Mouse (Mus musculus): Measurements from ENCODE around the gene Phf3.

DNA sequence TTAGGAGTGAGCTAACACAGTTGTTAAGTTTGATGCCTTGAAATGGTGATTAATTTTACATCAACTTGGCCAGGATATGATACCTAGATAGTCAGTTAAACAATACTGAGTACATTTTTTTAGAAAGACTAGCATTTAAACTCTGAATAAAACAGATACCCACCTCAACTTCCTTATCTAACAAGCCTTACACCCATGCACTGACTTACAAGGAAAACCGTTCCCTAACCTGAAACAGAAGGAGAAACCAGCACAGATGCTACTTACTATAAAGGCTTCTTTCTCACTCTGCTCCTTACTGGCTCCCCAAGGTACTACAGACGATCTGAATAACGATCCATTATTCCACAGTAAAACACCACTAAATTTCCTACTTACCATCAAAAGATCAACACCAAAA is 21.2 kb downstream of the Phf3 start:
- TF ChIP-seq POLR2A (IDR thresholded peaks at IDR 0.05; ENCODE audit: insufficient read length, low read depth), result no peak
- TF ChIP-seq MYOD1 (IDR thresholded peaks at IDR 0.05; ENCODE audit: control insufficient read depth in 1 of 3, insufficient read length in 2 of 3, low read depth in 2 of 3), result no peak
- no peak for TF ChIP-seq E2F4 (IDR thresholded peaks at IDR 0.05; ENCODE audit: insufficient read depth)
- TF ChIP-seq MYOG (IDR thresholded peaks at IDR 0.05; ENCODE audit: control insufficient read depth in 1 of 3, insufficient read depth in 1 of 3, insufficient read length in 2 of 3, low read depth in 2 of 3), result no peak
- no peak for TF ChIP-seq MAX (IDR thresholded peaks at IDR 0.05; ENCODE audit: low read depth)
- no peak for TF ChIP-seq REST (IDR thresholded peaks at IDR 0.05; ENCODE audit: insufficient read depth, insufficient read length)
- TF ChIP-seq SRF (IDR thresholded peaks at IDR 0.05; ENCODE audit: control insufficient read depth, insufficient read length, low read depth), result no peak
- no peak for TF ChIP-seq CEBPB (IDR thresholded peaks at IDR 0.05; ENCODE audit: insufficient read depth, poor library complexity, severe bottlenecking)
- no peak for TF ChIP-seq POLR2AphosphoS2 (IDR thresholded peaks at IDR 0.05; ENCODE audit: insufficient read length, low read depth)
- no peak for TF ChIP-seq USF1 (IDR thresholded peaks at IDR 0.05; ENCODE audit: low read depth)
- TF ChIP-seq TCF12 (IDR thresholded peaks at IDR 0.05; ENCODE audit: insufficient read depth, poor library complexity, severe bottlenecking), result no peak
- TF ChIP-seq TCF3 (IDR thresholded peaks at IDR 0.05; ENCODE audit: insufficient read length, low read depth), result no peak

Data from myocyte (in vitro differentiated cells).